Mouse (Mus musculus): ENCODE measurements around the gene Cacna2d2. TPM values are rescaled to one million over a fixed set of nuclear protein-coding genes. Genes with fewer than 3 reads are reported as not detected.

Gene Cacna2d2
- polyA plus RNA-seq, 3 experiments from 2014 or later, result 0.19 to 0.44 TPM; not detected in 1

- ATAC-seq, result no peak
Measured at GRCm38 (mm10) chr9:107462907-107463306, 63.5 kb downstream of the Cacna2d2 start.

GRCm38 (mm10) chr9:107463509-107463908 is 64.1 kb downstream of the Cacna2d2 start:
- no peak for ATAC-seq

DNA sequence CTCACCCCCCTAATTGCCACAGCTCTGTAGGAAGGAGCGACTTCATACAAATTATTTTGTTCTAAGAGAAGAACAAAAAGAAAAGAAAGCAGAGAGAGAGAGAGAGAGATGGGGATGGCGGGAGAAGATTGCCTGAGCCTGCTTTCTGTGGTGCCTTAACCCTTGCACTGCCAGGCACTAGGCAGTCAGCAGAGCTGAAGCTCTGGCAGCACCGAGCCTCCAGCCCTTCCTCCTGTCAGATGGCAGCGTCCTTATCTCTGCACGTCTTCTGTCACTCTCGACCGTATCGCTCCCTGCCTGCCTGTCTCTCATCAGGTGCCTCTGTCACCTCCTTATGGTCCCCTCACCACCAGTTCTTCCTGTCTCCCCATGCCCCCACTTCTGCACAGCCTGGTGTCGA is 64.7 kb downstream of the Cacna2d2 start:
- no peak for ATAC-seq

DNA sequence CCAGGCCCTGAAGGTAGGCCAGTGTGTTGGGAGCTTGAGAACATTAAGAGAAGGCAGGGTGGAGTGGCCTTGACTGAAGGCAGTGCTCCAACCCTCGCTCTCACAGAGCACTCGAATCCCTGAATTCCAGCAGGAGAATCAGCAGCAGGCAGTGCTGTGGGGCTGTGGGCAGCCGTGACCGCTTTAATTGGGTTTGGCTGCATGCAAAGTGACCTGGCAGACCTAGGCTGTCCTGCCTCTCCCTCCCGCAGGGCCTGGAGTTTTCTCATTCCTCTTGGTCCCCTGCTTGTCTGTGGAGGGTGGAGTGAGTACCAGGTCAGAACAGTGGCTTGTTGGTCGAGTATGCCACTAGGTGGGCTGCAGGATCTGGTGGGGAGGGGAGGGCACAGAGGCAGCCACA is 66.2 kb downstream of the Cacna2d2 start:
- no peak for ATAC-seq

- no peak for ATAC-seq
Measured at GRCm38 (mm10) chr9:107469213-107469795, 69.9 kb downstream of the Cacna2d2 start.

DNA sequence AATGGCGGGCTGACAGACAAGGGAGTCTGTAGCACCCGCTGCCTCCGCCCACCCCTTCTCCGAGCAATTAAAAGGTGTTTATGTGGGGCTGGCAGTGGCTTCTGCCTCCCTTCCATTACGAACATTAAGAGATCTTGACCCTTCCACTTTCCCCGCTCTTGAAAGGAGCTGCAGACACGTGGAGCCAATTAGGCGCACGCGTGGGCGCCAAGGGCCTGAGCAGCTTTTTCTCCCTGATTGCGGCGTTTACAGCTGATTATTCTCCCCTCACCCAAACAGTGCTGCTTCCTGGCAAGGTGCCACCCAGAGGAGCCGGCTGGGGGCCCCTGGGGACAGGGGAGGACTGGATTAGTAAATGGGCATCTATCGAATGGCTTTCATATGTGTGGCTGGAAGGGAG is 71.0 kb downstream of the Cacna2d2 start:
- ATAC-seq, result no peak

DNA sequence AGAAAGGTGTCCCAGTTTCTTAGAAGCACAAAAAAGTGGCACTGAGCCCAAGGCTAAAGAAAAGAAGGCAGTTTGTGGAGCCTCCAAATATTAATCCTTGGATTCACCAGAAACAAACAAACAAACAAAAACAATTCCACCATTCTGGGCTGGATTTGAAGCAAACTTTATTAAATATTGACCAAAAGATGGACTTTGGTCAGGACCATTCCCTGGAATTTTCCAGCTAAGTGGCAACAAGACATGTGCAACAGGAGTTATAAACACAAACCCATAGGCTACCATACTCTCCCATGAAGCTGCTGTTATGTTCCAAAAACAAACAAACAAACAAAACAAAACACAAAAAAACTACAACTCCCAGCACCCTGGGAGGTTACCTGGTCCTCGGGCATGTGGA is 74.6 kb downstream of the Cacna2d2 start:
- no peak for ATAC-seq

DNA sequence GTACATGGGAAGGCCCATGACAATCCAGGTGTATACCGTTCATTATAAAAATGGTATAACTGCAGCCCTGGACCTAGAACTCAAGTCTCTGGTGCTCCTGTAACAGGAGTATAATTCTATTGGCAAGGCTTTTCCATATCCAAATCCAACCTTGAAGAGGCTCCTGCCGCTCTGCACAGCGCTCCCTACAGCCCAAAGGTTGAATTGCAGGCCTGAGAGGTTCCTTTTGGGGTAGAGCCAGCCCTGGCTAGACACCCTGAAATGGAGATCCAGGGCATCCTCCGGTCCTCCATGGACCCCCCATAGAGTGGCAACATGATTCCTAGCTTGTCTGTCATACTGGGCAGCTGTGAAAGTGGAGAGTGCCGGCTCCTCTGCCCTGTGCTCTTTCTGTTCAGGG is 79.6 kb downstream of the Cacna2d2 start:
- ATAC-seq, result no peak

GRCm38 (mm10) chr9:107479593-107479992 is 80.2 kb downstream of the Cacna2d2 start:
- no peak for ATAC-seq

GRCm38 (mm10) chr9:107480477-107481069 is 81.2 kb downstream of the Cacna2d2 start:
- no peak for ATAC-seq

DNA sequence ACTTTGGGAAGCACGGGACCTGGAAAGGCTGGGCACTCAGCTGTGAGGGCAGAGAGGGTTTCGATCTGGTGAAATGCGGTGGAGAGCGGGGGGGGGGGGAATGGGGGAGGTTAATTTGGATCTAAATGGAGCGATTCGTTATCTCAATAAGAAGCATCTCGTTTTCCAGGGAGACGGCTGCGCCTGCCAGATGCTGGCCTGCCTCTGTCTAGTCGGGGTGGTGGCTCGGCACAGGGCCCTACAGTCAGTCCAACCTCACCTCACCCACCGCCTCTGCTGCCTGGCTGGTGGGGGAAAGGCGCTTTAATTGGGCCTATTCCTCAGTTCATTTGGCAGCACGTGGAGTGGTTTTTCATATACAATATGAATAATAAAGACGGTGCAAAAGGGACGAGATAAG is 81.9 kb downstream of the Cacna2d2 start:
- no peak for ATAC-seq

DNA sequence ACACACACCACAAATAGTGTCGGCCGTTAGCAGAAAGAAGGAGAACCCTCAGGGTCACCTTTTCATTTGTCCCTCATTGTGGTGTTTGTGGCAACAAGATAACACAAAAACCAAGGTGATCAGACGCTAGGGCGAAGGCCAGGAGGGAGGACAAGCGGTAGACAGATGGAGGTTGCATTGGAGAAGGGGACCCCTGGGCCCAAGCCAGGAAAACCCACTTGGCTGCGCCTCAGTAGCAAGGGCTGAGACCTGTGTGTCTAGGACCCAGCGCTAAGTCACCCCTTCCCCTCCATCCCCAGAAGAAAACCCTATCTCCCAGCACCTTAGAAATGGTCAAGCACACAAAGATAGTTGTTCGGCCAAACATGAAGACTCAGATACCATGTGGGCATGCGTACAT is 82.6 kb downstream of the Cacna2d2 start:
- ATAC-seq, result no peak

DNA sequence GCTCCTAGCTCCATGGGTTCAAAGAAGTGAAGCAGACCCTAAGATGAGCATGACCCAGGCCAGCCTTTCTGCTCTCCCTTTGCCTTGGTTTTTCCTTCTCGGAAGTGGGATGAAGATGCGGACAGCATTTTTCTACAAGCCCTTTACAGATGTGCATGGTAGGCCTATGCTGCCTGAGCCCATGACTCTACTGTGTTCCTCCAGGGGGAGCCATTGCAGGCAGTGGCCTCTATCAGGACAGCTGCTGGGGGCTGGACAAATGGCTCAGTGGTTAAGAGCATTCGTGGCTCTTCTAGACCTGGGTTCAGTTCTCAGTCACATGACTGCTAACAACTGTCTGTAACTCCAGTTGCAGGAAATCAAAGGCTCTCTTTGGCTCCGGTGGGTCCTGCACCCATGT is 83.4 kb downstream of the Cacna2d2 start:
- ATAC-seq, result no peak

GRCm38 (mm10) chr9:107483714-107484113 is 84.3 kb downstream of the Cacna2d2 start:
- ATAC-seq, result no peak

DNA sequence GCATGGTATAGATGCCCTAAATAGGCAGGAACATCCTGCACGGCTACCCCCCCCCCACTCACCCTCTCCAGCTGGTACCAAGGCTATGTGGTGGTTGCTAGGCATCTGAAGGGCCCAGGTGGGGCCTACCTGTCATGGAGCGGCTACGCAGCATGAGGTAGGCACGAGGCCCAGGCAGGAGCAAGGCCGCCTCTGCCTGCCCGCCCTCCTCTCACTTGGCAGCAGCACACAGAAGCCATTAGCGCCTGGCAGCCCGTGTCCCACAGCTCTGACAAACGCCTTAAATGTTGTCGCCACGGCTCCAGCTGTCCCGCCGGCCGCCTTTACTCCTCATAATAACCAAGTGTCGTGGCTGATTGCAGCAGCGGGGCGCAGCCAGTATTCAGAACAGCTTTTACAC is 84.9 kb downstream of the Cacna2d2 start:
- no peak for ATAC-seq

DNA sequence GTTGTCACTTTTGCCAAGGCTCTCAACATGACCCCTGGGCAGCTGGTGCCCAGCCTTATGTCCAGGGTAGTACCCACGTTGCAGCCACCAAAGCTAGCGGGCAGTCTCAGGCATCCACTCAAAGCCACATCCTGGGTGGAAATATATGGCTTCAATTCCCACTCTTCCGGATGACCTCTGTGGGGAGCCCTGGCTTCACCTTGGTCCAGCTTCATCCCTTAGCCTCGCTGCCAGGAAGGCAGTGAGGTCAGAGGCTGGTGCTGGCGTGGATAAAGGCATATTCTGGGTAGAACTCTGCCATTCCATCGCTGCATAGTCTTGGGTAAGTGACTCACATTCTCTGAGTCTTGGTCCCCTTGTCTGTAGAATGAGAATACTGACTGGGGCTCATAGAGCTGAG is 85.4 kb downstream of the Cacna2d2 start:
- ATAC-seq, result no peak

- no peak for ATAC-seq
Measured at GRCm38 (mm10) chr9:107486086-107486485, 86.7 kb downstream of the Cacna2d2 start.

DNA sequence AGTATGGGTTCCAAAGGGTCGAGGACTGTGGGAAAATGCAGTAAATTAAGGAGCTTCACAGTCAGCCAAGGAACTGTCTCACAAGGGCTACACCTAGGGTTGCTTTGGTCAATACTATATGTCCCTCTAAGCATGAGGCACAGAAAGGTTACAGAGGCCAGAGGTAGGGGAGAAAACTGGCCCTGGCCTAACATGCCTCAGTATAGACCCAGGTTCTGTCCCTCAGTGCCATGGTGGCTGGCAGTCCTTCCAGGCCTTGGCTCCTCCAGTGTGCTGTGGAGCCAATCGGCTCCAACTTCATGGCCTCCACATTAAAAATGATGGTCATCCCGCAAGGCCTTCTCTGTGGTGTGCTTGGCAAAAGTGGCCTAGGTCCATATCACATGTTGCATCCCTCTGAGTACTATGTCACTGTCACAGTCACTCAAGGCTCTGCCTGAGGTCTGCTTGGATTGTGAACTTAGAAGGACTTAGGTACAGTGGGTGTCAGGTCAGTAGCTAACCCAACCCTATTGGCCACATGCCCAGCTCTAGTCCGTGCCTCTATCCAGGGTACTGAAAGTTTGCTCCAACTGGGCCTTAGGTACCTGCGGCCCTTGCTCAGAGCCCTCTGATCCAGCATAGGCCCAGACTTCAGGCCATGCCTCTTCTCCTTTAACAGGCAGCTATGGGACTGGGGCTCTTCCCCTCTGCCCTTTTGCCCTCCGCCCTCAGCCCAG is 87.3 kb downstream of the Cacna2d2 start:
- no peak for ATAC-seq

DNA sequence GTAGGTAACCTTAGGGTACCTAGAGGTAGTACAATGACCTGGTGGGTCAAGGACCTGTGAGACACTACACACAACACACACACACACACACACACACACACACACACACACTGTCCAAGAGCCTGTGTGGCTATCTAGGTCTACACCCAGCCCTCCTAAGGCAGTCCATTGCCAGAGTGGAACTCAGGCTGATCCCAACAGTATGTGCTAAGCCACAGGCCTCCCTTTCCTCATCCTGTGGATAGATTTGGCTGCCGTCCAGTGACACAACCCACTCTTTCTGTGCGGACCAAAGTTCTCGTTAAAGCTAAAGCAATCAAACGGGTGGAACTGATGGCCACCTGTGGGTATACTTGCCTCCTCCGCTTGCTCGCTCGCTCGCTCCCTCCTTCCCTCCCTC is 90.7 kb downstream of the Cacna2d2 start:
- ATAC-seq, result no peak

DNA sequence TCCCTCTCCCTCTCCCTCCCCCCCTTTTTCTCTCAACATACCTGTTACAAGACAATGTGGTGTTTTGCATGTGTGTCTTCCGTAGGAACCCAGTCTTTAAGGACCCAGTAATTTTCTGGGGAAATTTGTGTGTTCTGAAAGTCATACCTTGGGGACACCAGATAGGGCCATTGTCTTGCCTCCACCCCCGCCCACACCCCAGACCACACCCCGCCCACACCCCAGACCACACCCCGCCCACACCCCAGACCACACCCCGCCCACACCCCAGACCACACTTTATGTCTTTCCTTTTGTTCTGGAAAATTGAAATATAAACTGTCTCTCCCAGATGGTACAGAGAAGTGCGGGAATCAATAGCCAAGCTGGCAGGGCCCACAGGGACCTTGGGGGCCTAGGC is 91.2 kb downstream of the Cacna2d2 start:
- no peak for ATAC-seq

- ATAC-seq, result no peak
Measured at GRCm38 (mm10) chr9:107493511-107493910, 94.1 kb downstream of the Cacna2d2 start.

DNA sequence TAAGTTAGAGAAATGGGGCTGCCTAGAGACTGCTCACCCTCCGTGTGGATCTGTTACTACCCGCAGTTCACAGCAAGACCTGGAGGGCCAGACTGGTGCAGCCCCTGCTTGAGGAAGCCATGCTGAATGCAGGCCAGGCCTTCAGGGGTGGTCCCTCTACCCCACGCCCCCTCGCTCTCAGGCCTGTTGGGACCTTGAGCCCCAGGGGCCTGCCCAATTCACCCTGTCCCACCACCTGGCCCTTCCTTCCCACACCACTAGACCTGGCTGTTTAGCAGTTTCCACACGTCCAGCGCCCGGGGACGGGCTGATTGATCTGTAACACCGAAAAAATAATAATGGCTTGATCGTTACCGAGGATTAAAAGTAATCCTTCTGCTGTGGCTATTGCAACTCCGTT is 94.8 kb downstream of the Cacna2d2 start:
- no peak for ATAC-seq

- no peak for ATAC-seq
Measured at GRCm38 (mm10) chr9:107496359-107496758, 96.9 kb downstream of the Cacna2d2 start.

DNA sequence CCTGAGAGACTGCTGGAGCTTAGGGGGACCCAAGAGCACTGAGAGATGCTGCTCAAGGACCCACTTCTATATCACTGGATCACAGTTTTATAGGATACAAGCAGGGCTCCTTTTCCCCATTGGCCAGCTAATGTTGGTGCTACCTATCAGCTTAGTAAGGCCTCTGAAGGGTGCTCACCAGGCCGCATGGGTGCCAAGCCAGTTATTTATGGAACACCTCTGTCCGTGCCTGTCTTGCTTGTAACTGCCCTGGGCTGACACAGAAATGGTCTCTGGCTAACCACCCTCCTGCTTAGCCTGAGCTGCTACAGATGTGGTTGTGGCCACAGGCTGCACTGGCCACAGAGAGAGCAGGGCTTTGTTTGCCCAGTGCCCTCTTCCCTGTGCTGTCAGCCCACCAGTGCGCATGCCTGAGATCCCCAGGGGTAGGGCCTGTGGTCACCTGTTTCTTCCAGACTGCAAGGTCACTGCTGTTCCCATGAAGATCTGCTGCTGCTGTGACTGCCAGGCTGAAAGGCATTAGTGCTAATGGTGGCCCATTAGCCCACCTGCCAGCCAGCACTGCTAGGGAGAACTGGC is 101.4 kb downstream of the Cacna2d2 start:
- ATAC-seq, result no peak
